In the genomic region with DNA sequence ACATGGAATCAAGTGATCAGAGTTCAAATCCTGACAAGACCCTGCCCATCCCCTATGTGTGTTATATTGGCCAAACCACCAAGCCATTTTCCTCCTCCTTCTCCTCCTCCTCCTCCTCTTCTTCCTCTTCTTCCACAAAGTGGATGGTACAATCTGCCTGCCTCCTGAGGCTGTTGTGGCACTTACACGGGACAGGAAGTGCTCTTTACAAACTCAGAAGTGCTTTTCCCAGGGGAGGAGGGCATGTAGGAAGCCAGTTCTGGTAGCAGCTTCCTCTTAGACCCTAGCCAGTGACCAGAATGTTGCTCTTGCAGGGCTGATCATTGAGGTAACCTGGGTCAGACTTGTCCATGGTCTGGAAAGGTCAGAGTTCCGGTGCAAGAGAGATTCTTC, we compare ENCODE assay signal across 11 mouse cellular contexts. TPM values are rescaled to one million over a fixed set of nuclear protein-coding genes. Genes with fewer than 3 reads are reported as not detected.
DNase-seq lines count a peak whose midpoint lies in the region; ATAC-seq and TF ChIP-seq lines count a peak whose summit lies in the region.
"Had no signal": no experiment of that assay in that cellular context is flagged by ENCODE, and none has a peak within 500 bp of the region (broad histone marks: within the 10 kb centered on the region; RNA-seq: fewer than 3 reads in every experiment).

No protein-coding gene starts in this region.

- H3K27me3 ChIP-seq in lung, postnatal 0 days (replicated peaks; ENCODE audit: insufficient read depth, low read length), result no peaks in the 10 kb centered on the region
- no peaks in the 10 kb centered on the region for H3K27me3 ChIP-seq in kidney, embryonic 16.5 days (ENCODE audit: insufficient read depth, low read length)
- H3K27me3 ChIP-seq in stomach, embryonic 14.5 days (ENCODE audit: control insufficient read depth, insufficient read depth, low read length), result no peaks in the 10 kb centered on the region

- H3K27ac ChIP-seq in lung, postnatal 0 days (ENCODE audit: low read length), result 0 out of 2 replicates have a peak overlapping the region, but pooled peaks have one; percentile 15
- H3K27ac ChIP-seq in kidney, embryonic 16.5 days (ENCODE audit: low read length), result peak overlapping the region; percentile 92
- H3K27ac ChIP-seq in stomach, embryonic 14.5 days (ENCODE audit: low read length), result peak overlapping the region; percentile 85; the same call in 1 of the 2 replicates

- no peak for TF ChIP-seq EP300 in lung, postnatal 0 days (IDR thresholded peaks at IDR 0.05)

- 12% methylated on average over 2 of the region's 2 CpGs for WGBS in lung, postnatal 0 days
- WGBS in kidney, embryonic 16.5 days, result 21% methylated on average over 2 of the region's 2 CpGs
- WGBS in stomach, embryonic 14.5 days, result 37% methylated on average over 2 of the region's 2 CpGs

- no peak for TF ChIP-seq CTCF in lung, postnatal 0 days (IDR thresholded peaks at IDR 0.05)

- no peak overlapping the region for H3K9ac ChIP-seq in lung, postnatal 0 days (replicated peaks; ENCODE audit: low read depth)
- H3K9ac ChIP-seq in kidney, embryonic 16.5 days (replicated peaks; ENCODE audit: low read length), result no peak overlapping the region
- no peak overlapping the region for H3K9ac ChIP-seq in stomach, embryonic 14.5 days (replicated peaks; ENCODE audit: low read depth, low read length)

- no peaks in the 10 kb centered on the region for H3K36me3 ChIP-seq in lung, postnatal 0 days (ENCODE audit: insufficient read depth, low read length)
- H3K36me3 ChIP-seq in kidney, embryonic 16.5 days (ENCODE audit: insufficient read depth, low read length), result no peaks in the 10 kb centered on the region
- no peaks in the 10 kb centered on the region for H3K36me3 ChIP-seq in stomach, embryonic 14.5 days (ENCODE audit: control insufficient read depth, insufficient read depth, low read length)

- peak; percentile 12 for DNase-seq in cerebellum, adult 11-12 months
- no peak for DNase-seq in cerebellum, adult 11 months
- DNase-seq in lung, postnatal 0 days (ENCODE audit: low spot score), result no peak
- DNase-seq in lung, postnatal 25 days (ENCODE audit: low spot score), result no peak
- no peak for DNase-seq in left cerebral cortex, adult 8-10 months (ENCODE audit: low spot score in 2 of 2)
- DNase-seq in left cerebral cortex, adult 11 months (ENCODE audit: low spot score), result no peak
- DNase-seq: gastrocnemius, postnatal 10 days; left cerebral cortex, postnatal 4 days; retina, postnatal 1 day had no signal

- H3K4me3 ChIP-seq in lung, postnatal 0 days (ENCODE audit: low read depth, low read length), result no peak overlapping the region
- no peak overlapping the region for H3K4me3 ChIP-seq in kidney, embryonic 16.5 days (ENCODE audit: low read length)
- H3K4me3 ChIP-seq in stomach, embryonic 14.5 days (ENCODE audit: low read depth, low read length), result no peak overlapping the region

- no peak for ATAC-seq in lung, postnatal 0 days
- ATAC-seq in kidney, embryonic 16.5 days (ENCODE audit: low FRiP score, low TSS enrichment), result no peak
- no peak for ATAC-seq in stomach, embryonic 14.5 days (ENCODE audit: insufficient number of reproducible peaks, insufficient read depth, low FRiP score, low read depth)

- H3K9me3 ChIP-seq in lung, postnatal 0 days (ENCODE audit: low read length), result no peaks in the 10 kb centered on the region
- H3K9me3 ChIP-seq in kidney, embryonic 16.5 days (ENCODE audit: low read length), result no peaks in the 10 kb centered on the region
- no peaks in the 10 kb centered on the region for H3K9me3 ChIP-seq in stomach, embryonic 14.5 days (ENCODE audit: control insufficient read depth, low read depth, low read length)

- peaks cover 8% of the 10 kb centered on the region; the same call in 1 of the 2 replicates for H3K4me1 ChIP-seq in lung, postnatal 0 days (ENCODE audit: insufficient read depth, low read depth, low read length)
- peaks cover 62% of the 10 kb centered on the region for H3K4me1 ChIP-seq in kidney, embryonic 16.5 days (ENCODE audit: insufficient read depth, low read length)
- H3K4me1 ChIP-seq in stomach, embryonic 14.5 days (ENCODE audit: control insufficient read depth, insufficient read depth, low read length), result peaks cover 17% of the 10 kb centered on the region; the same call in 1 of the 2 replicates

- H3K4me2 ChIP-seq in lung, postnatal 0 days (replicated peaks; ENCODE audit: low read depth, low read length), result no peak overlapping the region
- no peak overlapping the region for H3K4me2 ChIP-seq in kidney, embryonic 16.5 days (replicated peaks; ENCODE audit: low read depth, low read length)
- H3K4me2 ChIP-seq in stomach, embryonic 14.5 days (replicated peaks; ENCODE audit: low read depth, low read length), result no peak overlapping the region

RNA-seq across cellular contexts. Expression of a gene that starts 6.4 kb away (rescaled TPM):
- 18.0 and 20.2 TPM in 2 replicates for polyA plus RNA-seq in lung, postnatal 0 days (2015; fragmentation: Nextera tagmentation; extraction: Ambion mirVana)
- 36.0 and 46.6 TPM in 2 replicates for polyA plus RNA-seq in kidney, embryonic 16.5 days (2015; fragmentation: Nextera tagmentation; extraction: Ambion mirVana)
- 43.9 and 45.3 TPM in 2 replicates for polyA plus RNA-seq in stomach, embryonic 14.5 days (2014; fragmentation: Nextera tagmentation; extraction: Ambion mirVana)
- 10 to 100 TPM; 90.1 to 94.2 (median 92.3) TPM for total RNA-seq in left cerebral cortex, adult 8-10 months (2022)

Comparison
In these comparisons a context has a peak if more than half of its experiments do, and no peak if none do; other contexts are left out.
1. H3K27ac ChIP-seq: peak in every context shown above with its lines; median percentile 92 in kidney, embryonic 16.5 days; 85 in stomach, embryonic 14.5 days; 15 in lung, postnatal 0 days.